Mouse (Mus musculus) myocyte (in vitro differentiated cells): Measurements from ENCODE around the gene Hist1h2bf. TPM values are rescaled to one million over a fixed set of nuclear protein-coding genes. Genes with fewer than 3 reads are reported as not detected.

ENCODE experiments used
- H3K27me3 ChIP-seq: one replicate; pipeline ENCODE4 v1.6.1; 2011; ENCODE audit not compliant: control insufficient read depth, insufficient read depth, insufficient read length
- H3K36me3 ChIP-seq: one replicate; pipeline ENCODE4 v1.6.1; 2011; ENCODE audit not compliant: control insufficient read depth, insufficient read depth
- H3K4me2 ChIP-seq: one replicate; pipeline ENCODE4 v1.6.1; 2011; ENCODE audit warnings: low read depth, control low read depth
- H3K4me3 ChIP-seq: one replicate; pipeline ENCODE4 v1.5.1; 2011; ENCODE audit warnings: mild to moderate bottlenecking, control low read depth, moderate library complexity
- H3K79me2 ChIP-seq: one replicate; pipeline ENCODE4 v1.6.1; 2011; ENCODE audit not compliant: control insufficient read depth, insufficient read depth
- H3ac ChIP-seq: one replicate; pipeline ENCODE4 v1.6.1; 2011; ENCODE audit not compliant: control insufficient read depth, insufficient read length
- CEBPB ChIP-seq: IDR thresholded peaks from 2 replicates; pipeline ENCODE4 v1.6.1; 2011; ENCODE audit warnings: mild to moderate bottlenecking, moderate library complexity; ENCODE audit not compliant: poor library complexity, insufficient read depth, severe bottlenecking
- E2F4 ChIP-seq: IDR thresholded peaks from one replicate; pipeline ENCODE4 v1.6.1; 2011; ENCODE audit warnings: mild to moderate bottlenecking, control low read depth, moderate library complexity; ENCODE audit not compliant: insufficient read depth
- MAX ChIP-seq: IDR thresholded peaks from one replicate; pipeline ENCODE4 v1.6.1; 2011; ENCODE audit warnings: low read depth, mild to moderate bottlenecking, control low read depth
- MYOD1 ChIP-seq, 3 experiments: IDR thresholded peaks; one replicate each; pipeline ENCODE4 v1.6.1; 2011; ENCODE audit warnings: control low read depth in 2 of 3, low read depth in 2 of 3, mild to moderate bottlenecking in 2 of 3, moderate library complexity in 1 of 3; ENCODE audit not compliant: insufficient read length in 2 of 3, control insufficient read depth in 1 of 3
- MYOG ChIP-seq, 3 experiments: IDR thresholded peaks; one replicate each; pipeline ENCODE4 v1.6.1; 2011; ENCODE audit warnings: control low read depth in 2 of 3, low read depth in 2 of 3, mild to moderate bottlenecking in 2 of 3; ENCODE audit not compliant: insufficient read length in 2 of 3, control insufficient read depth in 1 of 3, insufficient read depth in 1 of 3
- POLR2A ChIP-seq: IDR thresholded peaks from one replicate; pipeline ENCODE4 v1.6.1; 2011; ENCODE audit warnings: low read depth, mild to moderate bottlenecking, control low read depth, moderate library complexity; ENCODE audit not compliant: insufficient read length
- POLR2AphosphoS2 ChIP-seq: IDR thresholded peaks from one replicate; pipeline ENCODE4 v1.6.1; 2011; ENCODE audit warnings: low read depth, control low read depth; ENCODE audit not compliant: insufficient read length
- REST ChIP-seq: IDR thresholded peaks from one replicate; pipeline ENCODE4 v1.6.1; 2011; ENCODE audit warnings: mild to moderate bottlenecking, control low read depth, moderate library complexity; ENCODE audit not compliant: insufficient read depth, insufficient read length
- SRF ChIP-seq: IDR thresholded peaks from one replicate; pipeline ENCODE4 v1.6.1; 2011; ENCODE audit warnings: low read depth; ENCODE audit not compliant: control insufficient read depth, insufficient read length
- TCF12 ChIP-seq: IDR thresholded peaks from one replicate; pipeline ENCODE4 v1.6.1; 2011; ENCODE audit warnings: mild to moderate bottlenecking, control low read depth; ENCODE audit not compliant: poor library complexity, insufficient read depth, severe bottlenecking
- TCF3 ChIP-seq: IDR thresholded peaks from one replicate; pipeline ENCODE4 v1.6.1; 2011; ENCODE audit warnings: low read depth, control low read depth; ENCODE audit not compliant: insufficient read length
- USF1 ChIP-seq: IDR thresholded peaks from one replicate; pipeline ENCODE4 v1.6.1; 2011; ENCODE audit warnings: low read depth, mild to moderate bottlenecking, control low read depth, moderate library complexity
- polyA plus RNA-seq: library from polyadenylated mRNA; unstranded; fragments of >200 nt; fragmentation: generic; extraction: Trizol; gene quantifications from one replicate; pipeline ENCODE4 v1.2.1, GENCODE M21; 2012; ENCODE audit warnings: missing spikeins

The Hist1h2bf gene
- polyA plus RNA-seq, 1 experiment: 2.1 TPM

DNA sequence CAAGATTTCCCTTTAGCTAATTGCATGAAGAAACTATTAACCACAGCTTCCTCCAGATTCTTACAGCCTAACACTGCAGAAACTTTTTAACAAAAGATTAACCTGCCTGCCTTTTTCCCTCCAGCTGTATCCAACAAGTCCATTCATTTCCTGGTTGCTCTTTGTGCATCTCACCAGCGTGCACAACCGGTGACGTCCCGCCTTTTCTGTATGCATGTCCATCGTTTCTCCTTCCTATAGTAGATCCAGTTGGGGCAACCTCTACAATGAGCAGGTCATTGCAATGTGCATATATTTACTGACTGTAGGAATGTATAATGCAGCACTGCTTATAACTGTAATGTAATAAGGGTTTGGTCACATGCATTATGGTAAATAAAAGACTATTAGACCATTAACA lies 50.0 kb downstream of the Hist1h2bf start:
- no peak for TF ChIP-seq REST
- TF ChIP-seq E2F4: no peak
- TF ChIP-seq SRF: no peak
- no peak for TF ChIP-seq TCF12
- no peak for TF ChIP-seq MAX
- no peak for TF ChIP-seq MYOD1 (IDR thresholded peaks at IDR 0.05; ENCODE audit: control insufficient read depth in 1 of 3, insufficient read length in 2 of 3, low read depth in 2 of 3)
- no peak for TF ChIP-seq POLR2AphosphoS2
- TF ChIP-seq MYOG (IDR thresholded peaks at IDR 0.05; ENCODE audit: control insufficient read depth in 1 of 3, insufficient read depth in 1 of 3, insufficient read length in 2 of 3, low read depth in 2 of 3): no peak
- no peak for TF ChIP-seq POLR2A
- TF ChIP-seq CEBPB: no peak
- TF ChIP-seq TCF3: no peak
- no peak for TF ChIP-seq USF1
- no peaks in the 10 kb centered on the region for H3K27me3 ChIP-seq
- H3K36me3 ChIP-seq: no peaks in the 10 kb centered on the region
- H3ac ChIP-seq: no peak overlapping the region
- no peak overlapping the region for H3K4me2 ChIP-seq
- H3K79me2 ChIP-seq: no peaks in the 10 kb centered on the region
- H3K4me3 ChIP-seq: no peak overlapping the region

Other genes with a start within 250 kb of the Hist1h2bf start
- gene Zfp322a, start 205.0 kb downstream of the Hist1h2bf start, polyA plus RNA-seq: 4.3 TPM
- 7.4 TPM for gene Abt1, start 150.3 kb downstream of the Hist1h2bf start, polyA plus RNA-seq
- gene Btn1a1, start 108.3 kb downstream of the Hist1h2bf start, polyA plus RNA-seq: 0.02 TPM
- gene Btn2a2, start 85.3 kb downstream of the Hist1h2bf start, polyA plus RNA-seq: 0.20 TPM
- 21.5 TPM for gene Hist1h4h, start 43.1 kb downstream of the Hist1h2bf start, polyA plus RNA-seq
- gene Hist1h2af, start 40.3 kb downstream of the Hist1h2bf start, polyA plus RNA-seq: 24.4 TPM
- gene Hist1h3g, start 38.8 kb downstream of the Hist1h2bf start, polyA plus RNA-seq: 3.3 TPM
- gene Hist1h2bh, start 30.8 kb downstream of the Hist1h2bf start, polyA plus RNA-seq: 1.1 TPM
- 0.91 TPM for gene Hist1h3f, start 30.1 kb downstream of the Hist1h2bf start, polyA plus RNA-seq
- gene Hist1h4f, start 22.5 kb downstream of the Hist1h2bf start, polyA plus RNA-seq: 4.1 TPM
- 0.65 TPM for gene Hist1h1d, start 20.9 kb downstream of the Hist1h2bf start, polyA plus RNA-seq
- 1.7 TPM for gene Hist1h3e, start 11.8 kb downstream of the Hist1h2bf start, polyA plus RNA-seq
- 4.5 TPM for gene Hist1h2ae, start 3.0 kb downstream of the Hist1h2bf start, polyA plus RNA-seq
- gene Hist1h2bg, start 2.8 kb downstream of the Hist1h2bf start, polyA plus RNA-seq: 7.8 TPM
- gene Hist1h2ad, start 185 bp upstream of the Hist1h2bf start, polyA plus RNA-seq: 1.6 TPM
- 2.5 TPM for gene Hist1h3d, start 1.6 kb upstream of the Hist1h2bf start, polyA plus RNA-seq
- 1.8 TPM for gene Hist1h4d, start 7.4 kb upstream of the Hist1h2bf start, polyA plus RNA-seq
- 4.3 TPM for gene Hist1h2be, start 46.9 kb upstream of the Hist1h2bf start, polyA plus RNA-seq
- gene Hist1h1e, start 48.4 kb upstream of the Hist1h2bf start, polyA plus RNA-seq: 4.7 TPM
- gene Hist1h2ac, start 109.8 kb upstream of the Hist1h2bf start, polyA plus RNA-seq: 1.3 TPM
- 113 TPM for gene Hist1h2bc, start 110.0 kb upstream of the Hist1h2bf start, polyA plus RNA-seq
- gene Hist1h1t, start 121.6 kb upstream of the Hist1h2bf start, polyA plus RNA-seq: 0.05 TPM
- 0.56 TPM for gene Hist1h4c, start 124.3 kb upstream of the Hist1h2bf start, polyA plus RNA-seq
- gene Hfe, start 136.7 kb upstream of the Hist1h2bf start, polyA plus RNA-seq: 5.1 TPM
- gene Hist1h1c, start 164.6 kb upstream of the Hist1h2bf start, polyA plus RNA-seq: 273 TPM
- 2.5 TPM for gene Hist1h3c, start 171.4 kb upstream of the Hist1h2bf start, polyA plus RNA-seq
- 1.3 TPM for gene Hist1h2bb, start 172.5 kb upstream of the Hist1h2bf start, polyA plus RNA-seq
- gene Hist1h2ab, start 176.9 kb upstream of the Hist1h2bf start, polyA plus RNA-seq: 2.1 TPM
- 1.3 TPM for gene Hist1h3b, start 178.1 kb upstream of the Hist1h2bf start, polyA plus RNA-seq
- gene Hist1h4b, start 182.8 kb upstream of the Hist1h2bf start, polyA plus RNA-seq: 5.5 TPM
- gene Hist1h4a, start 187.0 kb upstream of the Hist1h2bf start, polyA plus RNA-seq: 4.2 TPM
- gene Hist1h3a, start 188.2 kb upstream of the Hist1h2bf start, polyA plus RNA-seq: 1.3 TPM
- 0.98 TPM for gene Hist1h1a, start 189.5 kb upstream of the Hist1h2bf start, polyA plus RNA-seq
- not detected for gene Trim38, start 195.7 kb upstream of the Hist1h2bf start, polyA plus RNA-seq
- gene Slc17a2, start 232.8 kb upstream of the Hist1h2bf start, polyA plus RNA-seq: not detected